Mouse (Mus musculus): ENCODE measurements at regions not wholly inside any gene's neighbourhood (a gene's known extent, or its start where the extent isn't known, plus 50 kb on each side); places are given as distances from the start of the nearest gene placed in this dataset.

- DNase-seq: peak; percentile 3
These were observed 253.4 kb upstream of the Amot start for GRCm38 (mm10) chrX:145758406-145758805.

GRCm38 (mm10) chrX:145753427-145753826 is 248.4 kb upstream of the Amot start:
- DNase-seq: no peak

Measured in liver (tissue).